Mouse (Mus musculus): ENCODE data around the gene Olfr1263. TPM values are rescaled to one million over a fixed set of nuclear protein-coding genes. Genes with fewer than 3 reads are reported as not detected.

Olfr1263 gene
- 0.09 TPM for polyA plus RNA-seq (2017; shearing (Covaris generic))

DNA sequence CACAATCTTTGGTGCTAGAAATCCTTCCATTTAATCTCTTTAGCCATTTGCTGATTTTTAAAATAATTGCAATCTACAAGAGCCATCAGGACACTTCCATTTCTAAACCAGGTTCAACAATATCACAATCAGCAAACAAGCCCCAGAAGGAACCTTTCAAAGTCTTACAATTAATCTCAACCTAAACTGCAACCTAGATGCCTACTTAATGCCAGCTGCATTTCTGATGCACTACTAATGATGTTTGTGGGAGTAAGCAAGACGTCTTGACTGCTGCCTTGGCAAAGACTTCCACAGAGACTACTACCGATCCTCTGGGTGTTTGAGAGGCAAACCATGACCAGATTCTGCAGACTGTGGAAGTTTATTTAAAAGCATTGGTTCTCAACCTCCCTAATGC lies at the start of gene Olfr1263:
TSS of gene Olfr1263 (plus strand) at position 301 of the 400 bp plus-strand sequence.

DNA sequence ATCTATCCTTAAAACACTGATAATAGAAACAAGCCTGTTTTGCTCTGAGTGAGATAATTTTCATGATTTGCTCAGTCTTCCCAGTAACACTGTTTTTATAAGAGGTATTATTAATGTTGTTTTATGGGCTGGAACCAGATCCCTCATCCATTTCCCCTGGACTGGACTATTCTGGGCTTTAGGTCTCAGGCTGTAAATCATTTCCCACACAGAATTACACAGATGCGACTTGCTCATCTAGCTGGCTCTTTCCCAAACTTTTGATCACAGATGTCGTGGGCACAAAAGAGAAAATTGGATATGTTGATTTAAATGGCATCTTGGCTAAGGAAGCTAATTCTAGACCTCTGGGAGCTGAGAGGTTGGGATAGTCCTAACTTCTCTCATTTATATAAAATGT lies 37.7 kb upstream of the Olfr1263 start, which contains the start of gene Olfr1260:
TSS of gene Olfr1260 (plus strand) at position 157 of the 400 bp plus-strand sequence.

GRCm38 (mm10) chr2:89990921-89991320 lies 21.0 kb upstream of the Olfr1263 start, which contains the start of gene Olfr1261:
TSS of gene Olfr1261 (plus strand) at chr2:89991221.

DNA sequence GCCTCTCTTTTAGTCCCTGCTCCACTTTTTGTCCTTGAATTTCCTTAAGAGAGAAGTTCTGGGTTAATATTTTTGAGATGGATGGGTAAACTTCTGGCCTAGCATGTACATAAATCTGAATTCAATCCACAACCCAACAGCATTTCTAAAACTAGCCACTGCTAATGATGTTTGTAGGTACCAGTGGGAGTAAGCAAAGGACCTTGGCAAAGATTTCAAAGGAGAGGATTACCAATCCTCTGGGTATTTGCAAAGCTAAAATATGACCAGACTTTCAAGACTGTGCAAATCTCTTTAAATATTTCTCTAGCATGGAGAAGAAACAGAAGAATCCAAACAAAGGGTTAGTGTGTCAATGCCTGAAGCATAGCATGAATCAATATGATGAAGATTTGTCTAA lies 12.1 kb upstream of the Olfr1263 start, which contains the start of gene Olfr1262:
TSS of gene Olfr1262 (plus strand) at position 301 of the 400 bp plus-strand sequence.

DNA sequence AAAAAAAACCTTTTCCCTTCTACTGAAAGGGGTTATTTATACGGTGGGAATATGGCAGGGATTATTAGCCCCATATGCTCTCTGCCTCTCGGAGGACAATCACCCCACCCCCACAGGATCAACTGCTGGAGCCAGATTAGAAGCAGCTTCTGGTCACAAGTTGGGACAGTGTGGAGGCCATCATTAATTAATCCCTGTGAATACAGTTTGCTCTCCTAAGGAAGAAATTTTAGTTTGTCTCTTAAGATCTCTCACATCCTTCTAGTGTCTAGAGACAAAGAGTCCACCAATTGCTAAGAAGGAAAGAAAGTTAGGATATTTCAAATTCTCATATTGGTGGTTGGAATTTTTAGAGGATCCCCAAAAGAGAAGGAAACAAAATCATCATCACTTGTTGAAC lies 13.5 kb downstream of the Olfr1263 start, which contains the start of gene Olfr1264:
TSS of gene Olfr1264 (minus strand) at position 101 of the 400 bp plus-strand sequence.

GRCm38 (mm10) chr2:90035037-90035436 lies 23.1 kb downstream of the Olfr1263 start, which contains the start of gene Olfr1265:
TSS of gene Olfr1265 (plus strand) at chr2:90035337.

GRCm38 (mm10) chr2:90063494-90063893 lies 51.6 kb downstream of the Olfr1263 start, which contains the start of gene Olfr140:
TSS of gene Olfr140 (minus strand) at chr2:90063594.

Other genes with a start within 250 kb of the Olfr1263 start
- not detected for gene Olfr1254, start 218.5 kb upstream of the Olfr1263 start, polyA plus RNA-seq (2017; shearing (Covaris generic))
- gene Olfr1255, start 200.1 kb upstream of the Olfr1263 start, polyA plus RNA-seq (2017; shearing (Covaris generic)) = not detected
- gene Olfr1256, start 170.6 kb upstream of the Olfr1263 start, polyA plus RNA-seq (2017; shearing (Covaris generic)) = not detected
- gene Olfr48, start 163.9 kb upstream of the Olfr1263 start, polyA plus RNA-seq (2017; shearing (Covaris generic)) = not detected
- gene Olfr1257, start 133.7 kb upstream of the Olfr1263 start, polyA plus RNA-seq (2017; shearing (Covaris generic)) = not detected
- gene Olfr1258, start 84.8 kb upstream of the Olfr1263 start, polyA plus RNA-seq (2017; shearing (Covaris generic)) = not detected
- gene Olfr1259, start 63.5 kb upstream of the Olfr1263 start, polyA plus RNA-seq (2017; shearing (Covaris generic)) = not detected
- not detected for gene Olfr1260, start 37.8 kb upstream of the Olfr1263 start, polyA plus RNA-seq (2017; shearing (Covaris generic))
- gene Olfr1261, start 20.9 kb upstream of the Olfr1263 start, polyA plus RNA-seq (2017; shearing (Covaris generic)) = not detected
- not detected for gene Olfr1262, start 12.0 kb upstream of the Olfr1263 start, polyA plus RNA-seq (2017; shearing (Covaris generic))
- gene Olfr1264, start 13.4 kb downstream of the Olfr1263 start, polyA plus RNA-seq (2017; shearing (Covaris generic)) = not detected
- not detected for gene Olfr1265, start 23.2 kb downstream of the Olfr1263 start, polyA plus RNA-seq (2017; shearing (Covaris generic))
- not detected for gene Olfr140, start 51.5 kb downstream of the Olfr1263 start, polyA plus RNA-seq (2017; shearing (Covaris generic))
- gene Olfr1269, start 109.3 kb downstream of the Olfr1263 start, polyA plus RNA-seq (2017; shearing (Covaris generic)) = not detected
- gene Olfr32, start 130.2 kb downstream of the Olfr1263 start, polyA plus RNA-seq (2017; shearing (Covaris generic)) = not detected
- not detected for gene Olfr1270, start 141.0 kb downstream of the Olfr1263 start, polyA plus RNA-seq (2017; shearing (Covaris generic))
- gene Olfr1506, start 212.4 kb downstream of the Olfr1263 start, polyA plus RNA-seq (2017; shearing (Covaris generic)) = not detected
- not detected for gene Olfr142, start 245.5 kb downstream of the Olfr1263 start, polyA plus RNA-seq (2017; shearing (Covaris generic))